Mouse (Mus musculus): ENCODE measurements around the gene Hmg20a.

Gene Hmg20a

GRCm38 (mm10) chr9:56533916-56534315 lies 115.5 kb downstream of the Hmg20a start:
- no peak for DNase-seq

- no peak for DNase-seq
Observed at GRCm38 (mm10) chr9:56534727-56535126, 116.3 kb downstream of the Hmg20a start.

- no peak for DNase-seq
Observed at GRCm38 (mm10) chr9:56535361-56535760, 117.0 kb downstream of the Hmg20a start.

GRCm38 (mm10) chr9:56540051-56540450 lies 121.6 kb downstream of the Hmg20a start:
- DNase-seq: no peak

GRCm38 (mm10) chr9:56544687-56545475 lies 126.5 kb downstream of the Hmg20a start:
- no peak for DNase-seq

Data from B cell, adult 2 months (primary cell).